Mouse (Mus musculus): ENCODE measurements at regions not wholly inside any gene's neighbourhood (a gene's known extent, or its start where the extent isn't known, plus 50 kb on each side); places are given as distances from the start of the nearest gene placed in this dataset.
"Not testable (repeated sequence)": the region's sequence is repeated elsewhere in the genome, so short reads cannot be mapped to it uniquely, and the experiment has no call there.

DNA sequence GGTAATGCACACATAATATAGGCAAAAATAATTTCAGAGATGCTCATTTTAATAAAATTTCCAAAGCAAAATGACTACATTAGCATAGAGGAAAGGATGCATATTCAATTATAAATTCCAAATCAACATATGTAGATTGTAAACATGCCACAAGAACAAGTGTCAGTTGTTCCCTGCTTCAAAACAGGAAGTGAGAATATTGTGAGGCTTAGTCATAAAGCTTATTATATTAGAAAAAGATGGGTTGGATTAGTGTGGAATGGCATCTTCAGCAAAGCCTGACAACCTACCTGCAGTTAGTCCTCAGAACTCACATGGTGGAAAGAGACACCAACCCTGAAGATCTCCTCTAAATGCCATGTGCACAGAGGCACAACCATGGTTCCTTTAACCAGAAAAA, 92.1 kb downstream of the Susd5 start:
- peak; percentile 39; the same call in 1 of the 2 replicates for ATAC-seq (replicated peaks; ENCODE audit: low read depth, poor library complexity, severe bottlenecking)

DNA sequence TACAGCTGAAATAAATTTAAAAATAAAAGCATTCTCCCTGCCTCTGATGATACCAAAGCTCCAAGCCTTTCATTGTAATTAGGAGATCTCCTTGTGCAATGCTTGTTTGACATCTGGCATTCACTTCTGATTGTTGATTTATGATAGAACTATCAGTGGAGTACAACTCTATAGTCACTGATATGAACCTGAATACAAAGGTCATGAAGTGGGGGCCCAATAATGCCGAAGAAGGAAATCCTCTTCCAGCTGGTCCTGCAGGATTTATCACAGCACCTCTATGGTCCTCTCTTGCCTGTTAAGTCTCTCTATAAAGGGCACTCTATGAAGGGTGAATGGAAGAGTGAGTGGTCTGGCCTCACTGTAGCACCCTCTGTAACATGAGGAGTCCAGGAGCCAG, 132.4 kb downstream of the Susd5 start:
- ATAC-seq (replicated peaks; ENCODE audit: low read depth, poor library complexity, severe bottlenecking): not testable (repeated sequence)

DNA sequence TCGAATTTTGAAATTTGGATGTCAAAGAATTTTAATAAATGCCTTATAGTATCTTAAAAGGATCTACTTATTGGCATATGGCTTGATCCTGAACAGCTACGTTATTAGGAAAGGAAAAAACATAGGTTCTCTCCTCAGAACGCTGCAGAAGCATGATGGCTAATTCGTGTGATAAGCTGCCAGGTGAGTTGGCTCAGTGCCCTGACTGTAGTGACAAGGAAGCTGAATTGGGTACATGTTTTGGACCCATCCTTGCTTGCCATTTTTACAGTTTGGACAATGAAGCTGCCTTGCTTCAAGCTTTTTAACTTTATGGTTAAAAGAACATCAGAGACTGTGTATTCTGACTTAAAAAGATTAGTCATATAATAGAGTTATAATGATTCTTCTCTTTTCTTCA, 128.9 kb upstream of the Bcl2a1c start:
- no peak for ATAC-seq (replicated peaks; ENCODE audit: low read depth, poor library complexity, severe bottlenecking)

DNA sequence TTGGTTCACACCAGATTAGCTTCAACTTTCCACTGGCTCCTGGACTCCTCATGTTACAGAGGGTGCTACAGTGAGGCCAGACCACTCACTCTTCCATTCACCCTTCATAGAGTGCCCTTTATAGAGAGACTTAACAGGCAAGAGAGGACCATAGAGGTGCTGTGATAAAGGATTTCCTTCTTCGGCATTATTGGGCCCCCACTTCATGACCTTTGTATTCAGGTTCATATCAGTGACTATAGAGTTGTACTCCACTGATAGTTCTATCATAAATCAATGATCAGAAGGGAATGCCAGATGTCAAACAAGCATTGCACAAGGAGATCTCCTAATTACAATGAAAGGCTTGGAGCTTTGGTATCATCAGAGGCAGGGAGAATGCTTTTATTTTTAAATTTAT, 89.4 kb upstream of the Bcl2a1c start:
- not testable (repeated sequence) for ATAC-seq (replicated peaks; ENCODE audit: low read depth, poor library complexity, severe bottlenecking)

DNA sequence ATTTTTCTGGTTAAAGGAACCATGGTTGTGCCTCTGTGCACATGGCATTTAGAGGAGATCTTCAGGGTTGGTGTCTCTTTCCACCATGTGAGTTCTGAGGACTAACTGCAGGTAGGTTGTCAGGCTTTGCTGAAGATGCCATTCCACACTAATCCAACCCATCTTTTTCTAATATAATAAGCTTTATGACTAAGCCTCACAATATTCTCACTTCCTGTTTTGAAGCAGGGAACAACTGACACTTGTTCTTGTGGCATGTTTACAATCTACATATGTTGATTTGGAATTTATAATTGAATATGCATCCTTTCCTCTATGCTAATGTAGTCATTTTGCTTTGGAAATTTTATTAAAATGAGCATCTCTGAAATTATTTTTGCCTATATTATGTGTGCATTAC, 50.3 kb upstream of the Bcl2a1c start:
- ATAC-seq (replicated peaks; ENCODE audit: low read depth, poor library complexity, severe bottlenecking): peak; percentile 52; the same call in 1 of the 2 replicates

Data from common myeloid progenitor, adult 5-6 weeks (primary cell).